Comparison of ENCODE assay signal across 8 mouse cellular contexts in genomic region chr11:48787455-48788211, GRCm38 (mm10). TPM values are rescaled to one million over a fixed set of nuclear protein-coding genes. Genes with fewer than 3 reads are reported as not detected.
A peak's percentile ranks its signal among the peaks of the same experiment; 100 is the strongest.
DNase-seq lines count a peak whose midpoint lies in the region; ATAC-seq and TF ChIP-seq lines count a peak whose summit lies in the region.

No protein-coding gene starts in this region.

- no peaks in the 10 kb centered on the region for H3K27me3 ChIP-seq in embryonic facial prominence, embryonic 10.5 days (replicated peaks; ENCODE audit: low read depth, poor library complexity, severe bottlenecking)
- H3K27me3 ChIP-seq in limb, embryonic 12.5 days, result no peaks in the 10 kb centered on the region
- H3K27me3 ChIP-seq in midbrain, embryonic 12.5 days, result no peaks in the 10 kb centered on the region
- no peaks in the 10 kb centered on the region for H3K27me3 ChIP-seq in thymus, adult 2 months (ENCODE audit: control insufficient read depth, insufficient read depth, low read length)

- peak overlapping the region; percentile 57 for H3K4me2 ChIP-seq in limb, embryonic 12.5 days
- peak overlapping the region; percentile 55 for H3K4me2 ChIP-seq in midbrain, embryonic 12.5 days (replicated peaks)

- TF ChIP-seq POLR2A in thymus, adult 2 months (IDR thresholded peaks at IDR 0.05; ENCODE audit: control insufficient read depth, extremely low read depth, insufficient read depth, low read length, poor library complexity), result no peak

- intact Hi-C loops in heart, postnatal 36 days (cut with DNase I), result loop anchor here (2.0 kb wide), 1 partner anchor 33 kb away; no protein-coding TSS in a partner anchor

- H3K27ac ChIP-seq in embryonic facial prominence, embryonic 10.5 days (replicated peaks), result no peak overlapping the region
- H3K27ac ChIP-seq in limb, embryonic 12.5 days, result no peak overlapping the region
- H3K27ac ChIP-seq in midbrain, embryonic 12.5 days (replicated peaks), result no peak overlapping the region
- H3K27ac ChIP-seq in thymus, adult 2 months (ENCODE audit: control insufficient read depth, insufficient read depth, low read length), result peak overlapping the region; percentile 66

- 0 out of 2 replicates have a peak, but pooled peaks cover 4% of the 10 kb centered on the region for H3K9me3 ChIP-seq in embryonic facial prominence, embryonic 10.5 days
- no peaks in the 10 kb centered on the region for H3K9me3 ChIP-seq in limb, embryonic 12.5 days
- H3K9me3 ChIP-seq in midbrain, embryonic 12.5 days, result no peaks in the 10 kb centered on the region

- peaks cover 9% of the 10 kb centered on the region; the same call in 1 of the 2 replicates for H3K4me1 ChIP-seq in embryonic facial prominence, embryonic 10.5 days
- H3K4me1 ChIP-seq in limb, embryonic 12.5 days (replicated peaks), result no peaks in the 10 kb centered on the region
- no peaks in the 10 kb centered on the region for H3K4me1 ChIP-seq in midbrain, embryonic 12.5 days
- peaks cover 3% of the 10 kb centered on the region; the same call in 1 of the 2 replicates for H3K4me1 ChIP-seq in thymus, adult 2 months (replicated peaks; ENCODE audit: control insufficient read depth, insufficient read depth, low read length)

- peak; percentile 60 for DNase-seq in layer of hippocampus, adult 11-12 months (ENCODE audit: low spot score)
- no peak for DNase-seq in layer of hippocampus, adult 8-10 months (ENCODE audit: low spot score in 2 of 2)
- DNase-seq in embryonic facial prominence, embryonic 10.5 days (ENCODE audit: low spot score), result peak; percentile 54
- peak; percentile 43 to 50 for DNase-seq in heart, postnatal 36 days
- peak; percentile 67 for DNase-seq in thymus, adult 2 months

- no peak overlapping the region for H3K9ac ChIP-seq in limb, embryonic 12.5 days (replicated peaks)
- no peak overlapping the region; the same call in 1 of the 2 replicates for H3K9ac ChIP-seq in midbrain, embryonic 12.5 days (replicated peaks)

- no peaks in the 10 kb centered on the region for H3K36me3 ChIP-seq in embryonic facial prominence, embryonic 10.5 days (replicated peaks)
- H3K36me3 ChIP-seq in limb, embryonic 12.5 days, result no peaks in the 10 kb centered on the region
- H3K36me3 ChIP-seq in midbrain, embryonic 12.5 days, result no peaks in the 10 kb centered on the region
- no peaks in the 10 kb centered on the region for H3K36me3 ChIP-seq in thymus, adult 2 months (ENCODE audit: control insufficient read depth, insufficient read depth, low read length)

- H3K4me3 ChIP-seq in embryonic facial prominence, embryonic 10.5 days, result peak overlapping the region; percentile 54
- H3K4me3 ChIP-seq in limb, embryonic 12.5 days (replicated peaks), result peak overlapping the region; percentile 36
- H3K4me3 ChIP-seq in midbrain, embryonic 12.5 days, result peak overlapping the region; percentile 43
- peak overlapping the region; percentile 36 for H3K4me3 ChIP-seq in thymus, adult 2 months (ENCODE audit: control insufficient read depth, insufficient read depth, low read length)

- WGBS in embryonic facial prominence, embryonic 10.5 days, result 47% methylated on average over 10 of the region's 10 CpGs
- 53% methylated on average over 10 of the region's 10 CpGs for WGBS in limb, embryonic 12.5 days
- 54% methylated on average over 10 of the region's 10 CpGs for WGBS in midbrain, embryonic 12.5 days
- WGBS in thymus, adult 2 months, result 37% methylated on average over 10 of the region's 10 CpGs

- ATAC-seq in limb, embryonic 12.5 days (ENCODE audit: insufficient number of reproducible peaks, insufficient read depth, low FRiP score, low TSS enrichment, low read depth), result no peak
- ATAC-seq in midbrain, embryonic 12.5 days (ENCODE audit: low FRiP score, low read depth), result peak; percentile 77
- no peak for ATAC-seq in frontal cortex, adult (ENCODE audit: low TSS enrichment)

- no peak for TF ChIP-seq CTCF in thymus, adult 2 months (IDR thresholded peaks at IDR 0.05; ENCODE audit: borderline replicate concordance, control insufficient read depth, extremely low read depth, insufficient read depth, low read length, poor library complexity)

RNA-seq across cellular contexts. Expression of gene Rack1, which starts 12.5 kb away (rescaled TPM):
- total RNA-seq in layer of hippocampus, adult 8-10 months (2022), result 100 to 1,000 TPM; 240 to 284 (median 258) TPM
- polyA plus RNA-seq in embryonic facial prominence, embryonic 10.5 days (2016; fragmentation: Nextera tagmentation; extraction: Ambion mirVana), result 838 and 844 TPM in 2 replicates
- 100 to 1,000 TPM; 385 to 411 TPM for total RNA-seq in heart, postnatal 36 days (2021)
- 646 and 685 TPM in 2 replicates for polyA plus RNA-seq in limb, embryonic 12.5 days (2016; fragmentation: Nextera tagmentation; extraction: Ambion mirVana)
- polyA plus RNA-seq in midbrain, embryonic 12.5 days (2016; fragmentation: Nextera tagmentation; extraction: Ambion mirVana), result 503 and 506 TPM in 2 replicates
- polyA plus RNA-seq in thymus, adult 2 months (2012; rRNA removed), result 3,906 and 3,990 TPM in 2 replicates

RNA-seq across cellular contexts. Expression of gene Trim41, which starts 29.5 kb away (rescaled TPM):
- total RNA-seq in layer of hippocampus, adult 8-10 months (2022), result 10 to 100 TPM; 45.7 to 73.5 (median 57.9) TPM
- 4.2 and 4.6 TPM in 2 replicates for polyA plus RNA-seq in embryonic facial prominence, embryonic 10.5 days (2016; fragmentation: Nextera tagmentation; extraction: Ambion mirVana)
- total RNA-seq in heart, postnatal 36 days (2021), result 10 to 100 TPM; 21.0 to 22.7 TPM
- 6.0 and 7.3 TPM in 2 replicates for polyA plus RNA-seq in limb, embryonic 12.5 days (2016; fragmentation: Nextera tagmentation; extraction: Ambion mirVana)
- polyA plus RNA-seq in midbrain, embryonic 12.5 days (2016; fragmentation: Nextera tagmentation; extraction: Ambion mirVana), result 5.4 and 6.2 TPM in 2 replicates
- 41.7 and 41.9 TPM in 2 replicates for polyA plus RNA-seq in thymus, adult 2 months (2012; rRNA removed)

RNA-seq across cellular contexts. Expression of gene Trim7, which starts 38.3 kb away (rescaled TPM):
- total RNA-seq in layer of hippocampus, adult 8-10 months (2022), result 1 to 10 TPM; 2.2 to 3.4 (median 3.1) TPM
- polyA plus RNA-seq in embryonic facial prominence, embryonic 10.5 days (2016; fragmentation: Nextera tagmentation; extraction: Ambion mirVana), result 0.14 and 0.16 TPM in 2 replicates
- total RNA-seq in heart, postnatal 36 days (2021), result 10 to 100 TPM; 17.8 to 26.2 TPM
- polyA plus RNA-seq in limb, embryonic 12.5 days (2016; fragmentation: Nextera tagmentation; extraction: Ambion mirVana), result 0.34 and 1.3 TPM in 2 replicates
- 1.3 and 1.4 TPM in 2 replicates for polyA plus RNA-seq in midbrain, embryonic 12.5 days (2016; fragmentation: Nextera tagmentation; extraction: Ambion mirVana)
- 11.6 and 13.0 TPM in 2 replicates for polyA plus RNA-seq in thymus, adult 2 months (2012; rRNA removed)

RNA-seq across cellular contexts. Expression of gene Gm12184, which starts 38.8 kb away (rescaled TPM):
- 1 to 10 TPM in 2 of 4 experiments, under 1 TPM in 2; 0.40 to 3.0 (median 1.0) TPM for total RNA-seq in layer of hippocampus, adult 8-10 months (2022)
- 3.0 and 5.7 TPM in 2 replicates for polyA plus RNA-seq in embryonic facial prominence, embryonic 10.5 days (2016; fragmentation: Nextera tagmentation; extraction: Ambion mirVana)
- total RNA-seq in heart, postnatal 36 days (2021), result 1 to 10 TPM; 3.5 to 3.9 TPM
- polyA plus RNA-seq in limb, embryonic 12.5 days (2016; fragmentation: Nextera tagmentation; extraction: Ambion mirVana), result 4.2 and 13.6 TPM in 2 replicates
- polyA plus RNA-seq in midbrain, embryonic 12.5 days (2016; fragmentation: Nextera tagmentation; extraction: Ambion mirVana), result 7.6 and 8.3 TPM in 2 replicates
- 8.1 and 20.2 TPM in 2 replicates for polyA plus RNA-seq in thymus, adult 2 months (2012; rRNA removed)

Comparison
In these comparisons a context has a peak if more than half of its experiments do, and no peak if none do; other contexts are left out.
1. DNase-seq: peak in layer of hippocampus, adult 11-12 months (single experiment), embryonic facial prominence, embryonic 10.5 days (single experiment), heart, postnatal 36 days (2 of 2) and thymus, adult 2 months (single experiment); none in layer of hippocampus, adult 8-10 months (0 of 2).
2. Peak in every context shown above with its lines, with median percentiles within 50 percentile points of each other: H3K4me3 ChIP-seq.